Mouse (Mus musculus) mouse embryonic stem cell (cell line): ENCODE results near the gene Gm21954.

Experiments
- in situ Hi-C, 2 experiments: fragments of 300-500 bp; cut with MboI; formaldehyde crosslinking; loops; 1 replicate in 1 of 2; 3 replicates in 1 of 2; pipeline ENCODE4 v1.14.3; 2019 to 2020; ENCODE audit warnings: low sequenced_read_pairs in 2 of 2, low pct_unique_long_range_greater_than_20kb in 1 of 2, mixed read lengths in 1 of 2; ENCODE audit not compliant: unreplicated experiment in 1 of 2

Gm21954 gene

DNA sequence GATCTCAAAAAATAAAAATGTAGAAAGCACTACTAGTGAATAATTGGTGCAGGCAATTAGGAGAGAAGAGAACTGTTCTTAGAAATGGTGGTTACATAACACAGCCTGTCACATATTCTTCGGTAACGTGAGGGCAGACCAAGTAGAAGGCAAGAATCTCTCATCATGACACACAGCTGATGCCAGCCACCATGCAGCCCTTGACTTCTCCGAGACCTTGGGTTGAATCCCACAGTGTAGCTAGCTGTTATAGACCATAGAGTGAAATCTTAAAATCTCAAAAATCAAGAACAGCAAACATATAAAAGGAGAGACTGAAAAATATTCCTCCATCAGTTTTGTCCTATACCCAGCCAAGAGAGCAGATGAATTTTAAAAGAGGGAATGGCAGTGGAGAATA lies 40.8 kb downstream of the Gm21954 start:
- in situ Hi-C loops: no loop called here

DNA sequence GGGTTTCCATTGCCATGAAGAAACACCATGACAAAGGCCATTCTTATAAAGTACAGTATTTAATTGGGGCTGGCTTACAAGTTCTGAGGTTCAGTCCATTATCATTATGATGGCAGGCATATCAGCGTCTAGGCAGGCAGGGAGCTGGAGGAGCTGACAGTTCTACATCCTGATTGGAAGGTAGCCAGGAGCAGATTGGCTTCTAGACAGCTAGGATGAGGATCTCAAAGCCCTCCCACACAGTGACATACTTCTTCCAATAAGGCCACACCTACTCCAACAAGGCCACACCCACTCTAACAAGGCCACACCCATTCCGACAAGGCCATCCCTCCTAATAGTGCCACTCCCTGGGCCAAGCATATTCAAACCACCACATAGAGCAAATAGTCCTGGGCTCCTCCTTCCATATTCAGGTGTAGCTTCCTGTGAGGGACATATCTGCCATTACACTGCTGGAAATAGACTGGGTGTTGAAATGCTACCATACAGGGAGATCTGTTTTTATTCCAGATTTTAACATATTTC lies 41.9 kb downstream of the Gm21954 start:
- in situ Hi-C loops: no loop called here

DNA sequence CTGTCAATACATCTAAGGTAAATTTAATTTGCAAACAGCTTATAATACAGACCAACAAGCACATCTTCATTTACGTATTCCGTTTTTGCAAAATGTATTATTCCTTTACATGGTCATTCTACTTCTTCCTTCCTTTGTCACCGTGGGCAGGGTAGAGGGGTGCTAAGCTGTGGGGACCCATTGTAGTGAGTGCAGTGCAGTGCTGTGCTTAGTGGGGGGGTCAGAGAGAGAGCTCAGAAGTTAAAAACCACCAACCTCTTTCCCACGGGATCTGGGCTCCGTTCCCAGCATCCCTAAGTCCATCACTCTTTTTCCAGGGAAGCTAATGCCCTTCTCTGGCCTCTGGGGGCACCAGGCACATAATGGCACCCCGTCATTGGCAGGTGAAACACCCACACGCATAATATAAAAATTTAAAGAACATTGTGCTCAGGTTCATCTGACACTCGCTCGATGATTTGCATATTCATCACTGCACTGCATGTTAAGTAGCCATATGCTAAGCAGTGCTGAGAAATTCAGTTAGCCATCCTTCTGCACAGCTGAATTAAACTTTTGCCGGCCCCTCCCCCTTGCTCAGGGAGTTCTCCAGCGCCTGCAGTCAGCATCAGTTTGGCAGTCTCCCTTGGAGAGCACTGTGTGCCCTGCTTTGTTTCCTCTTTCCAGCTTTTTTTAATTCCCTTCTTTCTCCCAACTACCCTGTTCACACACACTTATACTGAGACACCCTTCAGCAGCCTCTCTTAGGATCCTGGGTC lies 48.2 kb downstream of the Gm21954 start:
- in situ Hi-C loops: no loop called here

DNA sequence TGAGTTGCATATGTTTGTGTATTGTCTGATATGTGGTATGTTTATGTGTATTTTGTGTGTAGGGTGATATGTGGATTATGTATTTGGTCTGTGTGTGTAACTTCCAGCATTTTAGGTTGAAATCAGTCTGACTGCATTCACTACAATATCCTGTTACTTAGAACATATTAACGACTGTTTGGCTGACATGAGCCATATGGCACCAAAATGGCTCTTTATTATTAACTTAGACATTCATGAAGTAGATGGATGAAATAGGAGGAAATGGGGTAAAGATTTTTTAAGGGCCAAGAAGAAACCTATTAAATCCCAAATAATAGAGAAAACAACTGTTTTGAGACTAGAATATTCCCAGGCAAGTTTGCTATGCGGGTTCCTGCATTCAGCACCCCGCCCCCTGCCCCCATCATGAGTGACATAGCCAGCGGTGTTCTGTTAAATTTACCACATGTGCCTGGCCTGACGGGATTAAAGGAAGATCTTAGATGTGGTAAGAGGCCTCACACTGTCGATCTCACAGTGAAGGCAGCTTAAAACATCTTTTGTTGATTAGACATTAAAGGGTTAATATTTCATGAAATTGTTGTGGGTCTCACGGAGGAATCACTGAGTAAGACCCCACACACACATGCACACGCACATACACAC lies 51.5 kb downstream of the Gm21954 start:
- in situ Hi-C loops: no loop called here

DNA sequence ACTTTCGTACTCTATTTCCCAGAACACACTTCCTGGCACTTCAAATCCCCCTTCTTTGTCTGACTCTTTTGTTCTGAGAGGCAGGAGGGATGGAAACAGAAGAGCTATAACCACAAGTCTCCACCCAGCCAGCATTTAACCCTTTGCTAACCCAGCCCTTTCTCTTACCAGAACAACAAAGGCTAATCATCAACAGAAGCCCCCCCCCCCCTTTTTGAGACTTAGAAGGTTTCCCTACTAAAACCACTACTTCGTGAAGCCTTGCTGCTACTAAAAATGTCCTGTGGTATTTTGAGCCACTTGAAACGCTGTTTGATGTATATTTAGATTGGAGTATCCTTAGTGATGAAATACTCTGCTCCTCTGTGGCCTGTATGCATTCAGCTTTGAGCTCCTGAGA lies 52.7 kb downstream of the Gm21954 start:
- in situ Hi-C loops: no loop called here

GRCm38 (mm10) chr3:55418845-55419244 lies 53.2 kb downstream of the Gm21954 start:
- in situ Hi-C loops: no loop called here

DNA sequence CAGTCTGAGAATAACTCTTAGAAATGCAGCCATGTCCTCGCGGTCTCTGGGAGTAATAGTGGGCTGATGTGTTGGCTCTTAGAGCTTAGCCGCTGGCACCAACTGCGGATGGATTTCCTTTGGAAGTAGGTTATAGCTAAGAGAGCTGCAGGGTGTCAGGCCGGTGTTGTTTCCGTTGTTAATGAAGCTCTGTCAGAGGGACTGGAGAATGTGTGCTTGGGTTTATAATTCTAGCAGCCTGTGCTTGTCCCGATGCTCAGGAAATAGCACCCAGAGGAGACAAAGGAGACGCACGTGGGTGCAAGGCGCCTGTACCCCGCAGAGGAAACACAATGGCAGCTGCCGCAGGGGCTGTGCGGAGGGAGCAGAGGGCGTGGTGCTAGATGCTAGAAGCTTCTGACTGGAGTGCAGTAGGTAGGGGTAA lies 56.5 kb downstream of the Gm21954 start:
- in situ Hi-C loops: no loop called here
